In the genomic region with DNA sequence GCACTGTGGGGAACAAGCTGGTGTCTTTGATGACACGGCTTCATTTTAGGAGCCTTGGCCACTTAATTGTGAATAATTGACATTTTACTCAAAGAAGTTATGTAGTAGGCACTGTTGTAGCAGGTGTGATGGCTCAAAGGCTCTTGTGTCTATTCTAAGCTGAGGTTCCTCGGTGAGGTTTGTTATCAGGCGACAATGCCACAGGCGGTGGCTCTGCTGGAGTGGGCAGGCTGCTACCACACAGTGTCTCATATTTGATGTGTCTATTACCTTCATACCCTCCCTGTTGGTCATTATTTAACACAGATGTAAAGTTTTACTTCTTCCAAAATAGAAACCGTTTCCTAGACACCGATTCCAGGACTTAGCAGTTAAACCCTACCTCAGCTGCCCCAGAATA, we compare ENCODE assay signal across 12 mouse cellular contexts.
"Had no signal": no experiment of that assay in that cellular context is flagged by ENCODE, and none has a peak within 500 bp of the region (broad histone marks: within the 10 kb centered on the region; RNA-seq: fewer than 3 reads in every experiment).

No protein-coding gene starts in this region.

- DNase-seq: kidney, postnatal 10 days; kidney, postnatal 36 days; layer of hippocampus, postnatal 36 days; liver, embryonic 13.5 days; lung, adult 2 months; lung, postnatal 14 days; lung, postnatal 4 days; midbrain, embryonic 14.5 days; retina, postnatal 1 day; right cerebral cortex, postnatal 25 days; spleen, adult 18-20 months; thymus, postnatal 25 days had no signal
